Mouse (Mus musculus): ENCODE data around the gene Fam204a.

DNA sequence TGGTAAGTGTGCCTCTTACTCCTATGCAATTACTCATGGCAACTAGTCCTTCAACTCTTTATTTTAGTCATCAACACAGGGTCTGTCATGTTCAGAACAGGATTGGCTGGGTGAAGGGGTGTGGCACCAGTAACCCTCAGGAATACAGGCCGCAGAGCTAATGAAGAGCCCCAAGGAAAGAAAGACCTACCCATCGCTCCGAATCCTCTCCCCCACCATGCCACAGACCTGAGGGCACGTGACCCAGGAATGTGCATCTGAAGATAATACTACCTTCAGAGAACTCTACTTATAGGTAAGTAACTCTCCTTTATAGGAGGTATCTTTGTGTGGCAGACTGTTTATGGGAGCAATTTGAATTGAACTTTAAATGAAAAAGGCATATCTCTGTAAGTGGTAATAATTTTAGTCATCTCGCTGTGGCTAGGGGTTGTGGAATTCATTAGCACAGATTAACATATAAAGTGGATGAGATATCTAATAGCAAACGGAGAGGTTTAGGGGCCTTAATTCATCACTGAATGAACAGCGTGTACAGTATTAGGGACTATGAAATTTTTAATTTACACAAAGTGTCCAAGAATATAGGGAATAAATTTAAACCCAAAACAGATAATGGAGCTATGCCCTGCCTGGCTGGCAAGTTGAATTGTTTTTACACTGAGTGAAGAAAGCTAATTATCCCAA lies 15.6 kb upstream of the Fam204a start:
- no peak for TF ChIP-seq POLR2A (IDR thresholded peaks at IDR 0.05; ENCODE audit: insufficient read depth, low read depth, low read length)
- no peak for TF ChIP-seq CTCF (IDR thresholded peaks at IDR 0.05; ENCODE audit: insufficient read depth, low read depth, low read length)

Data from olfactory bulb, adult 2 months (tissue).